Mouse (Mus musculus): Measurements from ENCODE around the gene Tmem243.

Gene Tmem243

DNA sequence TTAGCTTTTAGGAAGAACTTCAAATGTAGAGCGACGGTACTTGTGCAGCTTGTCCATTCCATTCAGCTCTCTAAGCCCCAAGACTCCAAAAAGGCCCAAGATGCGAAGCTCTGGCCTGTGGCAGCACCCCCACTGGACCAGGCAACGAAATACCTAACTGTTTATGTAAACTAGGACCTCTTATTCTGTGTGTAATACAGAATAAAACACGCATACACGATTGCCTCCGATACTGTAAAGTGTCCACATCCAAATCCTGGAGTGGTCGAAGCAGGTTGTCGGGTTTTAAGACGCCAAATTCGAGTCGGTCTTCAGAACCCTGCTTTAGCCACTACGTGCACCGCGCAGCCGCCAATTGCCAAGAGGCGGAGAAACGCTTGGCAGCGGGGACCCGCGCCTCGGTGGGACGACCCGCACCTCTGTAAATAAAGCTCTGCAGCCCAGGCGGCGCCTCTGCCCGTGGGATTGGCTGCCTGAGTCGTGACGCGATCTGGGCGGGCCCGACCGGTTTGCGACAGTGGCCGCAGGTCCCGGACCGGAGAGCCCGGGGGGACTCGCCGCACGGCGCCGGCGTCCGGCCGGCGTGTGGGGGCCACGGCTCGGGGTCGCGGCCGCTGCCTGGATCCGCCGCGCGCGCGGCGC lies at the start of gene Tmem243:
Gene Tmem243, plus strand, starts transcription at position 462 of the 642 bp plus-strand sequence.
- DNase-seq (ENCODE audit: low spot score) = peak; percentile 68

DNA sequence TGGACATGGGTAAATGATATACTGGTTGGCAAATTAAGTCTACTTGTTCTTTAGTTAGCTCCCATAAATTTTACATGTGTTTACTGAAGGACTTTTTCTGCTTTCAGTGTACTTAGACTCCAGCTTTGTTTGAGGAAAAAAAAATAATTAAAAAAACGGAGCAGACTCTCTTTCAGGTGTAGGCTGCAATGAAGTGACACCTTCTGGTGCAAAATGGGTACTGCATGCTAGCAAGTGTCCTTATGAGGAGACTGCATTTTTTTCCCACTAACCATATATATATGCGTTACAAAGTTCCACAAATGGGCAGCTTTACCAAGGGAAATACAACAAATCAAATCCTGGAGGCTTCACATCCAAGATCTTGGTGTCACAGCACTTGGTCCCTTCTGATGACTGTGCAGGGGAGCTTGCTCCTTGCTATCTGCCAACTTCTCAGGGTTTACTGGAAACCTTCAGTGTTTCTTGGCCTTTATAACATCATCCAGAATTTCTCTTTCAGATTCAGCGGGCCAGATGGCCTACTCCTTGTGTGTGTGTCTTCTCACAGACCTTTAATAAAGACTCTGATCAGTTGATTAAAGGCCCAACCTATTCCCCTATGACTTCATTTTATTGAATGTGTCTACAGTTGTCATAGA lies 44.3 kb upstream of the Tmem243 start:
- peak; percentile 64 for DNase-seq (ENCODE audit: low spot score)

DNA sequence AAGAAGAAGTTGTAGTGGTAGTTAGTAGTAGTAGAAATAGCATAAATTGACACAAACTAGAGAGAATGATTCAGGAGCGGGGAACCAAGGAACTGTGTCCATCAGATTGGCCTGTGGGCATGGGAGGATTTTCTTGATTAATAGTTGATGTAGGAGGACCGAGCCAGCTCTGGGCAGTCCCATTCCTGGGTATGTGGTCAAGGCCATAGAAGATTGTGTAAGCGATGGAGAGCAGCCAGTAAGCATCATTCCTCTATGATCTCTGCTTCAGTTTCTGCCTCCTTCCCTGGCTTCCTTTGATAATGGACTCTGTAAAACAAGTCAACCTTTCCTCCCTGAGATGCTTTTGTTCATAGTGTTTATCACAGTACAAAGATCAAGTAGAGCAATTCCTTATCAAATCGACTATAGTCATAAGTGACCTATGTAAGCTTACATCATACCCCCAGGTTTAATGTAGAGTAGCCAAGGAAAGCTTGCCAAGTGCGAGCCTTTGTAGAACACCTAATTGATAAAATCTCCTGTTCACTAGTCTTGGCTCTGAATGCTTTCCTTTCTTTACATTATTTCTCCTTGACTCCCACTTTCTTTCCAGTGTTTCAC lies 43.1 kb upstream of the Tmem243 start:
- no peak for DNase-seq (ENCODE audit: low spot score)

DNA sequence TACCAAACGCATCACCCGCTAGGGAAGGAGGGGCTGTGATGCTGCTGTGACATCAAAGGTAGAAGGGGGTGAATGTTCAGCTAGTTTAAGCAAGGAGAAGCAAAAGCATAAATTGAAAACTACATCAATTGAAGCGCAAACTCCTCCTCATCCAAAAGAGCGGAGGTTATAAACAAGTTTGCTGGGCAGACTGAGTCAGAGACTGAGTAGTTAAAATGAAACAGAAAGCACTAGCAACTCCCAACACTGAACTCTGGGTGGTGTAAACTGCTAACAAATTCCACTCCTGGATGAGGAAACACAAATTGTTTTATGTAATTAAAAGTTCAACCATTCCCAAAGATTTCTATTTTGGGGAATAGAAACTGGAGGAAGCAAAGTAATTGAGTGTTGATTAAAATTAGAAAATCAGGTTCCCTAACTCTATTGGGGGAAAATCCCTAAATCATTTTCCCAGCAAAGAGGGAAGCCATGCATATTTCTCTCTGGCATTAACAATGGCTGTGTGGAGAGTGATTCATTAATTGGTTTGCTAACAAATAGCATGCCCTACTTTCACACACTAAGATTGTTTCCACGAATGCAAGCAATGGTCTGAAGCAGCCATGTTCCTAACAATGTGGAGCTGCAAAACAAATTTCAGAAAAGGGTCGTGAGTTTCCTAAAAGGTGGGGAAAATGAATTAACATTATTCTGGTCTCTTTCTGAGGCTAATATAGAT lies 41.0 kb upstream of the Tmem243 start:
- DNase-seq (ENCODE audit: low spot score) = no peak

DNA sequence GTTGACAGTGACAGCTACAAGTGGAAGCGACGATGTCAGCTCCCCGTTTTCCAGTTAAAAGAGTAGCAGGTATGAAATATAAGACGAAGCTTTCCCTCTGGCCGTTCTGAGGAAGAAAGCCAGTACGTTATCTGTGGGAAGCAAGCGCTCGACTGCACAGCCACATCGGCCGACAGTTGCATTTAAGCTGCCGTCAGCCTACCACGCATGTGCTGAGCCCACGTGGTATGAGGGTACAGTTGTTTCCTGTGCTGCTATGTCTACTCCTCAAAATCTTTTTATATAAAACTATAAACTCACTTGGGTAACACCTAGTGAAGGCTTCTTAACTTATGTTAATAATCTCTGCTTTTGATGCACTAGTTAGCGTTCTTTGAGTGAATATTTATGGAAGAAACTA lies 40.2 kb upstream of the Tmem243 start:
- DNase-seq (ENCODE audit: low spot score) = no peak

DNA sequence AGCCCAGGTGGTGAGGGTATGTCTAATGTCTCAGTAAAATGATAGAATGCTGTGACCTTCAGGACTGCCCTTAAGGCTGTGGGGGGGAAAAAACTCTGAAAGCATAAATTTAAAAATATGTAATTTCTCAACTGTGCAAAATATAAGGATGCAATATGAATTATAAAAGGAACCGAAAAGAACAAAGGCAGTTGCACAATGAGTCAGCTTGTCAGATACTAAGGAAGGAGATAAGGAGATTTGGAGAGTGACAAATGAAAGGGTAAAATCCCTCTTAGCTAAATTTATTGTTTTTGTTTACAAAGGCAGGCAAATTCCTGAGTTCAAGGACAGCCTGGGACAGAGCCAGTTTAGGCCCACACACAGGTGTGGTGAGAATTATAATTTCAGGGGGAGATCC lies 36.3 kb upstream of the Tmem243 start:
- no peak for DNase-seq (ENCODE audit: low spot score)

DNA sequence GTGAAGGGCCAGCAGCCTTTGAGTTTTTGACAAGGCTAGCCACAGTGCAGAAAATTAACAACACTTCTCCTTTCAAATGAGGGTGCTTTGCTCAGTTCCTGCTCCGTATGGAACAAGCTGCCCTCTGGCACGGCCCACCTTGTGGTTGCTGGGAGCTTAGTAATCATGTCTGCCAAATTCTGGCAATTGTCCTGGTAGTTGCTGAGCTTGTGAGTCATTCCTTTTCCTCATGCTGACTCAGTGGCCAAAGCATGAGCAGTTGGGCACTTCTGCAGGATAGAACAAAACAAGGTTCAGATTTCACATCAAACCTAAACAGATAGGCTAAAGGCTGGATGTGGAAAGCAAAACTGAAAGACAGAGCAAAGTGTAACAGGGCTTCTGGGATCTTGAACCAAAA lies 31.6 kb upstream of the Tmem243 start:
- peak; percentile 39 for DNase-seq (ENCODE audit: low spot score)

DNA sequence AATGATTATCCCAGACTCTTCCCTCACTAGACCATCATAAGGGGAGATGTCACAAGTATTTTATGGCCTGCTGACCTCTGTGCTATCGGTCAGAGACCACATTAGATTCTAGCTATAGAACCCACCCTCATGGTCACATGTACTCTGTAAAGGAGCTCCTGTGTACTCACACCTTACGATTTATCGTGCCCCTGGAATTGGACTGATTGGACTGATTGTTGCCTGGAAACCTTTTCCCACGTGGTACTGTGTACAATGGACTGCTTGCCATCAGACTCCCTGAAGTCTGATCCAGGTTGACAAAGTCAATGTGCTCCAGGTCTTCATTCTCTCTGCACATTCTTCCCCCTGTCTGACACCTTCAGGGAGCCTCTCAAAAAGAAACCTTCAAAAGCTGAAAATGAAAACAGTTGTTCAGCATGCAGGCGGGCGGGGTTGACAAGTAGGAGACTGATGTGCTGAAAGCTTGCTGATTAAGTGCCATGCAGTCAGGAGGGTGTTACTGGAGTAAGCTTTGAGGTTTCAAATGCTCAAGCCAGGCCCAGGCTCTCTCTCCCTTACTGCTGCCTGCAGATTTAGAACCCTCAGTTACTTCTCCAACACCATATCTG lies 30.8 kb upstream of the Tmem243 start:
- no peak for DNase-seq (ENCODE audit: low spot score)

DNA sequence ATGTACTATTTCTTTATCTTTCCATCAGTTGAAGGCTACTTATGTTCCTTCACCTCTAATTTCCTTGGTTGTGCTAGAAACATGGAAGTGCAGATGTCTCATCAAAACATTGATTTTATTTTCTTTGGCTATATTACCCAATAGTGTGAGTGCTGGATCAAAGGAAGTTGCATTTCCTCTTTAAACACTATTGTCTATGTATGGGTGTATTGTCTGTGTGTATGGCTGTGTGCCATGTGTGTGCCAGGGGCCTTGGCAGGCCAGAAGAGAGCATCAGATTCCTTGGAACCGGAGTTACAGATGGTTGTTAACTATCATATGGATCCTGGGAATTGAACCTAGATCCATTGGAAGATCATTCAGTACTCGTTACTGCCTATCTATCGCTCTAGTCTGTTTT lies 29.1 kb upstream of the Tmem243 start:
- no peak for DNase-seq (ENCODE audit: low spot score)

DNA sequence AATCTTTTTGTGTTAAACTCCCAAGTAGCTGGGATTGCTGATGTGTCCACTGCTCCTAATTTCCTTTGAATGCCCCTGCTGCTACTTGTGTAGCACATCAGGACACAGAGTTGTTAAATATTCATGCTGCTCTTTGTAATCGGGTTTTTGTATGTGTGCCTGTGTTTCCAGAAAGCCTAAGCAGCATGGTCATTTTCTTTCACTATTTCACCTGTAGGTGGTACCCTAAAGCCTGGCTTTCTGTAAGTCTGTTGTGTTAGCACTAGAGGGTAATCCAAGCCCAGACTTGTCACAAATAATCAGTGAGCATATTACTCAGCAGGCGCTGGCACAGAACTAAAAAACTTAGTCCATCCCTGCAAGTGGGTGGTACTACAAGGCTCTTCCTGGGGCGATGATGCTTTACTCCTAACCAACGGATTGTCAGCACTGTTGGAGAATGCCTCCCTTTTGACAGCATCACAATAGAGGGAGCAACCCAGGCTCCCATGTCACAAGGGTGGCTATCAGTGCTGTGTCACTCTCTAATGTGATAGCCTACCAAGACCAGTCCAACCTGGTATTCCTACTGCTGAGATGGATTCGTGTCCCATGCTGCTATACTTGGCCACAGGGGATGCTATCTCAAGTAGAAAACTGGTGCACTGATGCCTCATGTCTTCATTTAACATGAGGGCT lies 27.2 kb upstream of the Tmem243 start:
- DNase-seq (ENCODE audit: low spot score) = no peak

DNA sequence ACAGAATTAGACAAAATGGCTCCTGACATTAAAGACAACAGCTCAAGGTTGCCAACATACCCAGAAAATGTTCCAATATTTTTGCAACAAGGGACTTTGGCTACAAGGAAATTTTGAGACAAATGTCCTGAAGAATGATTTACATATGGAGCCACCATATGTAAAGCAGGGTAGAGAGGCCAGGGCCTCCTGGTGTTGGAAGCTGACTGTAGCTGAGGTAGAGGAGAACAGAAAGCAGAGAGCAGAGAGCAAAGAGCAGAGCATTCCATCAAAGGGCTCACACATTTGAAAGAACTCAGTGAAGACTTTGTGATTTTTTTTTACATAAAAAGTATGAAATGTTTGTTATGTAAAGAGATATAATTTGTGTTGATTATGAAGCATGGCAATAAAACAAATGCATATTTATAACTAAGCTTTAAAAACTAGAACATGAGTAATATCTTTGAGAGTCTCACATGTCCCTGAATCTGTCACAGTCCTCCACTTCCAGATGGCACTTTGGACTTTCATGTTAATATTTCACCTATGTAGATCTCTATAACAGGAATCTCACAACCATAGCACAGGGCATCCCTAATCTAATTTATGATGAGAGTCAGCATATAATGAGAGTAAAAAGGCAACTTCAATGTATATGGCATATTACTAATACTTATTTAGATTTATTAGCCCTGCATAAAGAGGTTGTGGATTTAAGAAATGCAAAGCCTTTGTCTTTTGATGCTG lies 20.5 kb upstream of the Tmem243 start:
- DNase-seq (ENCODE audit: low spot score) = no peak

DNA sequence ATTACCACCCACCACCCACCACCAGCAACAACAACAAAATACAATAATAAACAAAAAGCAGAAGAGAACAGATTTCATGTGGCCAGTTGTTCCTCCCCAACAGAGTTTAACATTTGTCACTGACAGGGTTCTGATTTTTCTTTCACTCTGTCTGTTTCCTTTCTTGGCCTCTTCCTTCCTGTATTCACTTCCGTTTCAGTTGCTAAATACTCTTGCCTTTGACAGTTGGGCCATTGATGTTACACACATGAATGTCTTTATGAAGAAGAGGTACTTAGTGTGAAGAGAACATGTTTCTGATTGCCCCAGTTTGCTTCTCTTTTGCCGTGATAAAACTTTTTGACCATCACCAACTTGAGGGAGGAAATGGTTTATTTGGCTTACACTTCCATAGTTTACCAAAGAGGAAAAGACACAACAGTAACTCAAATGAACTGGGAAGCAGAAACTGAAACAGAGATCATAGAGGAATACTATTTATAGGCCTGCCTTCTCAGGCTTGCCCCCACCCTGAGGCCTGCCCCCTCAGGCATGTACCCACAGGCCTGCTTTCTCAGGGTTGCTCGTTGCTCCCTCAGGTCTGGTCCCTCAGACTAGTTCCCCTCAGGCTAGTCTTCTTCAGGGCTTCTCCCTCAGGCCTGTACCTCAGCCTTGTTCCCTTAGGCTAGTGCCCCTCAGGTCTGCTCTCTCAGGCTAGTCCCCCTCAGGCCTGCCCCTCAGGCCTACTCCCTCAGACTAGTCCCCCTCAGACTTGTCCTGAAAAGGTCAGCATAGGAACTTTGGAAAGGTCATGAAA lies 13.3 kb upstream of the Tmem243 start:
- DNase-seq (ENCODE audit: low spot score) = no peak

DNA sequence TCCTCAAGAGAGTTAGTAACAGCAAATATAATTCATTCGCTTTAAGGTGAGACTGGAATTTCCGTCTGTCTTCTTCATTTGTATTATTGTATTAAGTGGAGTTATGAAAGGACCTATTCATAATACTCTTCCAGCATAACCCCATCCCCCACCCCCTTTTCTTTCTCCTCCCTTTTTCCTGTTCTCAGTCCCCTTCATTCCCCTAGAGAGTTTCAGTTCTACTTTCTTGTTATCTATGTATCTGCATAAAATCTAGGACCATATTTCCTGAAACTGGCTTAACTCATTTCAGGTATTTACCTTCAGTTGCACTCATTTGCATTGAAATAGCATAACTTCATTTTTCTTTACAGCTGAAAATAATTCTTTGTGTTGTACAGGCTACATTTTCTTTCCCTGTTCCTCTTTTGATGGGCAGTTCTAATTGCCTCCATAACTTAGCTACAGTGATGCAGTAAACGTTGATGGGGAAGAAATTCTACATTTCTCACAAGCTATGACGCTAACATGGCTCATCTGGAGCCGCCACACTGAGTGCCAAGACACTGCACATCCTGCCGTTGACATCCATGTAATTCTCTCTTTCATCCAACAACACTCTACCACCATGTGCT lies 9.9 kb upstream of the Tmem243 start:
- no peak for DNase-seq (ENCODE audit: low spot score)

DNA sequence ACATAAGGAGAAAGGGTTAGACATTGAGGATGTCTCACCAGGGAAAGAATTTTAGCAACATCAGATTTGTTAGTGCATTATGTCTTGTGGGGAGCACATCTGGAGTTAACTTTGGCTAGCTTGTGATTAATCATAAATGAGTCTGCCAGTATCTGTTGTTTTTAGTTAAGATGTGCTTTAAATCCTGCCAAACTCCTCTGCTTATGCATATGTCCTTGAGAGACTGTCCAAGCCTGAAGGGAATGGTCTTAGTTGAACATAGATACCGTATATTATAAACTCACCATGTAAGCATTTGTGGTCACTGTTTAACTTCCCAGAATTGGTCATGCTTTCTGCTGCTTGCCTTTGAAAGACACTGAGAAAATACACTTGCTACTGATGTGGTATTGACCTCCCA lies 7.8 kb upstream of the Tmem243 start:
- DNase-seq (ENCODE audit: low spot score) = no peak

DNA sequence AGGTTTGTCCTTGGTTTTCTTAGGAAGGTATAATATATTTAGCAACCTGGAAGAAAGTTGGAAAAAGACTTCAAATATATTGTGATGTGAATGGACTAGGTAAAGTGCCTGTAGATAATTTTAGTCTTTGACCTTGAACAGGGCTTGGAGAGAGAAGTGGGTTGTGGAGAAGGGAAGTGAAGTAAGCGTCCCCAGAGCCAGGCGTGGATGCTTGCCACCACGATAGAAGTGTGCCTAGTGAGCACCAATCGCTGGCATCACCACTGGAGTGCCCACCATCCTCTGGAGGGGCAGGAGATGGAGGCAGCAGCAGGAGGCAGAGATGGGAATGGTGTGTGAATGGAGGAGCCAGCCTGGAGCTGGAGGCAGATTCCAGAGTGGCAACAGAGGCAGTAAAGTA lies 7.0 kb upstream of the Tmem243 start:
- no peak for DNase-seq (ENCODE audit: low spot score)

DNA sequence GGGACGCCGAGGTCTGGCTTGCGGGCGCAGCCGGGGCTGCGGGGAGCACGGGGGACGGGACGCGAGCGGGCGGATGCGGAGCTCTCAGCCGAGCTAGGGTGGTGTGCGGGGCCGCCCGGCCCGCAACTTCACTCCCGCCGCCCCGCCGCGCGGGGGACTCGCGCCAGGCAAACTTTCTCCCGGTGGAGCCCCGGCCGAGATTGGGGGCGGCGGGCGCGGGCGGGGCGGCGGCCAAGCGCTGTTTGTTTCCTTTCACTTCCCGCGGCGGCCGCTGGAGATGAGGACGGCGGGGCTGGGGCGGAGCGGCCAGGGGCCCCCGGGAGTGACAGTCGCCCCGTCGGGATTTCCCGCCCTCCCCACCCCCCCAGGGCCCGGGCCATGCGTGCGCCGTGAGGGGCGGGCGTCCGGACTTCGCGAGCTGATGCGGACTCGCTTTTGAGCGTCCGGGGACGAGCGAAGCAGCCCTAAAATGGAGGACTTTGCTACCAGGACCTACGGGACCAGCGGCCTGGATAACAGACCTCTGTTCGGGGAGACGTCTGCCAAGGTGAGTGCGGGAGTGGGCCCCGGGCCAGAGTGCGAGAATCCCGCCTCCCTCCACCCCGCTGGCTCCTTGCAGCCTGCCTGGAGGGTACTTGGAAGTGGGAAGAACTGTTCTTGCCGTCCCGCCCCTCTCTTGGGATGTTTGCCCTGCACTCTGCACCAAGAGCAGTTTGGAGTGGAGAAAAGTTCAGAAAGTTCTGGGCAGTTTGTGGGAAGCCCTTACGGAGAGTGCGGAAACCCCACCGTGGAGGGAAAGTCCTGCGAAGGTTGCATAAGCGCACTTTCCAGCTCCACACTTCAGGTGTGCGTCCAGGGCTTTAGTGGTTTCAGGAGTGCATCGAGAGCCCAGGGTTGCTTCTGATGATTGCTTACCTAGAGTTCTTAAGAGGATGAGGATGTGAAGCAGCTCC lies 657 bp downstream of the Tmem243 start:
- DNase-seq (ENCODE audit: low spot score) = no peak

DNA sequence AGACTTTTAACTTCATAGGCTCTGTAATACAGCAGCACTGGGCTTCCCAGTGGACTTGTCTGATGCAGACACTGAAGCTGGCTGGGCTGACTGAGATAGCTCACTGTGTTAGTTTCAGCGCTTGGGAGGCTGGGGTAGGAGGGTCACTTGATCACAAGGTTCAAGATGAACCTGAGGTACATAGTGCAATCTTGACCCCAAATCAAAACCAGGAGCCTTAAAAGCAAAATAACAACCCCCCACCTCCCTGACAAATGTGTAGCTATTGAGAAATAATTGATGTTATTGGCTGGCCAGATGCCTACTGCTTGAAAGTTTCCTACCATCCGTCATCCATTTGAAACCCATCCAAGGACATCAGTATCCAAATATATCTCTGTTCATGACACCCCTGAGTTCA lies 2.2 kb downstream of the Tmem243 start:
- DNase-seq (ENCODE audit: low spot score) = no peak

DNA sequence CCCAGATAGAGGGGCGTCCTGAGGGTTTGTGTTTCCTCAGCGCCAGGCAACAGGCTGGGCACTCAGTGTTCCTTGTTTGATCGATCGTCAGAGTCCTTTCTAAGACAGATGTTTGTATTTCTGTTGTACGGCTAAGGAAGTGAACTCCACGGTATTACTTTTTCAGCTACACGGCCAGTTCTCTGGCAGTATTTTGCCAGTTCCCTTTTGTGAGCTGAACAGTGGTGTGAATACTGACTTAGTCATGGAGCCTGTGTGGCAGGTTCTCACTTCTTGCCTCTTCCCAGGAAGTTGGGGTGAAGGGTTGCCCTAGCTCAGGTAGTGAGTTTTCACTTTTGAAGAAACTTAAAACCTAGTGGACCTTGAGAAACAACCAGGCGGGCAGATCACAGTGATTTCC lies 3.5 kb downstream of the Tmem243 start:
- DNase-seq (ENCODE audit: low spot score) = no peak

DNA sequence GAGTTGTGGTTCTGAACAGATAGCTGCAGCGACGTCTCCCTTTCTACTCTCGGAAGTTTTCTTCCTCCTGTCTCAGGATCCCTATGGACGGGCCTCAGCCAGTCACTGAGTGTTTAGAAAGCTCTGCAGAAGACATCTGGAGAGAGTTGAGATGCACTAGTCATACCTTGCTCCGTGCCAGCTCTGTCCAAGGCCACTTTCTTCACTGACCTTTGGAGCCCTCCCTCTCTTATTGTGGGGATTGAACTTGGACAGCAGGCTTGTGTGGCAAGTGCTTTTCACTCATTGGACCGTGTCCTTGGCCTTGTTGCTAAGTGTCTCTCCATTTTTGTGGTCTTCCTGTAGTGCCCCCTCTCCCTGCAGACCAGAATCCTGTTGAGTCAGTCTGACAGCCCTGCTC lies 6.3 kb downstream of the Tmem243 start:
- no peak for DNase-seq (ENCODE audit: low spot score)
